Mouse (Mus musculus) liver, adult 2 months (tissue): ENCODE results near the gene Rrp7a. TPM values are rescaled to one million over a fixed set of nuclear protein-coding genes. Genes with fewer than 3 reads are reported as not detected.

Source experiments
- DNase-seq: peaks from one replicate; pipeline ENCODE4 v3.0.0-alpha.2; 2011; ENCODE audit warnings: low read depth, low spot score; ENCODE audit errors: extremely low read depth
- H3K27ac ChIP-seq: fragments of 200-500 bp; replicated peaks from 2 replicates; pipeline ENCODE4 v1.5.1; 2012; ENCODE audit warnings: low read depth, mild to moderate bottlenecking, control low read depth, inconsistent platforms, low read length; ENCODE audit not compliant: insufficient read depth
- H3K27me3 ChIP-seq: fragments of 200-500 bp; 2 replicates; pipeline ENCODE4 v1.6.1; 2012; ENCODE audit warnings: mild to moderate bottlenecking, moderate library complexity, low read length, inconsistent platforms; ENCODE audit not compliant: control insufficient read depth, insufficient read depth
- H3K36me3 ChIP-seq: fragments of 200-500 bp; 2 replicates; pipeline ENCODE4 v1.6.1; 2012; ENCODE audit warnings: low read length, inconsistent platforms; ENCODE audit not compliant: control insufficient read depth, insufficient read depth
- H3K4me1 ChIP-seq: fragments of 200-500 bp; 2 replicates; pipeline ENCODE4 v1.6.1; 2011; ENCODE audit warnings: low read length; ENCODE audit not compliant: control insufficient read depth, insufficient read depth
- H3K4me3 ChIP-seq: fragments of 200-500 bp; 2 replicates; pipeline ENCODE4 v1.5.1; 2011; ENCODE audit warnings: low read depth, mild to moderate bottlenecking, control low read depth, low read length, moderate library complexity; ENCODE audit not compliant: insufficient read depth
- H3K79me2 ChIP-seq: fragments of 200-500 bp; 2 replicates; pipeline ENCODE4 v1.6.1; 2012; ENCODE audit warnings: inconsistent platforms, mild to moderate bottlenecking, low read length, moderate library complexity; ENCODE audit not compliant: control insufficient read depth, insufficient read depth
- H3K9ac ChIP-seq: fragments of 200-500 bp; 2 replicates; pipeline ENCODE4 v1.6.1; 2012; ENCODE audit warnings: low read depth, mild to moderate bottlenecking, control low read depth, inconsistent platforms, low read length
- CTCF ChIP-seq: fragments of 200-500 bp; IDR thresholded peaks from 2 replicates; pipeline ENCODE4 v1.5.1; 2011; ENCODE audit warnings: low read depth, low read length, control low read depth
- POLR2A ChIP-seq: fragments of 200-500 bp; IDR thresholded peaks from 2 replicates; pipeline ENCODE4 v1.6.1; 2011; ENCODE audit warnings: low read length, control low read depth; ENCODE audit not compliant: insufficient read depth; ENCODE audit errors: extremely low read depth
- WGBS: fragments of 180-500 bp; shearing (Covaris S2); methylation state at CpG from one replicate; pipeline ENCODE4 v1.1.7; 2018; 5-methylcytosine and 5-hydroxymethylcytosine counted together
- polyA plus RNA-seq: library from polyadenylated mRNA; depleted of rRNA; stranded (reverse); fragments of >200 nt; gene quantifications from 2 replicates; pipeline ENCODE4 v1.2.3, GENCODE M21; 2012
- total RNA-seq: library from RNA; depleted of rRNA; stranded (reverse); fragments of >200 nt; gene quantifications from 2 replicates; pipeline ENCODE4 v1.2.3, GENCODE M21; 2014

Gene Rrp7a
- total and polyA plus RNA-seq, 2 experiments: 9.1 to 44.1 TPM

- peaks cover 44% of the 10 kb centered on the region for H3K79me2 ChIP-seq
- peaks cover 8% of the 10 kb centered on the region; the same call in 1 of the 2 replicates for H3K36me3 ChIP-seq
- H3K4me3 ChIP-seq: peak overlapping the region; percentile 98
- under 1% methylated on average over 35 of the region's 41 CpGs for WGBS
- peak overlapping the region; percentile 99 for H3K9ac ChIP-seq
- peaks cover 10% of the 10 kb centered on the region for H3K4me1 ChIP-seq
- peak overlapping the region; percentile 97 for H3K27ac ChIP-seq
- DNase-seq: no peak
- H3K27me3 ChIP-seq: no peaks in the 10 kb centered on the region
- no peak for TF ChIP-seq POLR2A
- no peak for TF ChIP-seq CTCF
Observed at GRCm38 (mm10) chr15:83148801-83149195, 26.2 kb upstream of the Rrp7a start.

GRCm38 (mm10) chr15:83148395-83148794 is 25.8 kb upstream of the Rrp7a start:
- no peak for TF ChIP-seq POLR2A
- no peak for TF ChIP-seq CTCF
- Histone ChIP-seq H3K79me2 (peaks cover 46% of the 10 kb centered on the region), H3K4me3 (peak overlapping the region; percentile 98), H3K9ac (peak overlapping the region; percentile 99), H3K27ac (peak overlapping the region; percentile 97), H3K27me3 (no peaks in the 10 kb centered on the region), H3K36me3 (peaks cover 4% of the 10 kb centered on the region; the same call in 1 of the 2 replicates), H3K4me1 (peaks cover 10% of the 10 kb centered on the region)
- 2% methylated on average over 21 of the region's 21 CpGs for WGBS
- DNase-seq: no peak

DNA sequence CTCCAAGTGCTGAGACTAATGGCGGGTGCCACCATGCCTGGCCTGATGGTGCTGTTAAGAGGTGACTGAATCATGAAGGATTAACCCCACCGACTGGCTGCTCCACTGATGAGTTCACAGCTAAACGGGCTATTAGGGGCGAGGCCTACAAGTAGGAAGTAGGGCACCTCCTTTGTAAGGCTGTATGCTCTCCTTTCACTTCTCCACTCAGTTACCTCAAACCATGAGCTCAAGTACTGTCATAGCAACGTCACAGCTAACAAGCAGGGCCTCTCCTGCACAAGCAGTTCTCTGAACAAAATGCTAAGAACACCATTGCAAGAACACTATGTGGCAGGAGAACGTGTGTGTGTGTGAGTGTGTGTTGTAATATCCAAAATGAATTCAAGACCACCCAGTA is 22.9 kb upstream of the Rrp7a start:
- DNase-seq: no peak
- Histone ChIP-seq H3K4me3 (no peak overlapping the region), H3K27me3 (no peaks in the 10 kb centered on the region), H3K79me2 (peaks cover 72% of the 10 kb centered on the region), H3K27ac (no peak overlapping the region), H3K36me3 (peaks cover 3% of the 10 kb centered on the region; the same call in 1 of the 2 replicates), H3K4me1 (peaks cover 10% of the 10 kb centered on the region), H3K9ac (no peak overlapping the region)
- 84% methylated on average over 6 of the region's 6 CpGs for WGBS
- no peak for TF ChIP-seq POLR2A
- TF ChIP-seq CTCF: no peak

GRCm38 (mm10) chr15:83142861-83143260 is 20.3 kb upstream of the Rrp7a start:
- Histone ChIP-seq H3K36me3 (peaks cover 3% of the 10 kb centered on the region; the same call in 1 of the 2 replicates), H3K4me1 (peaks cover 4% of the 10 kb centered on the region), H3K27me3 (no peaks in the 10 kb centered on the region), H3K9ac (no peak overlapping the region), H3K4me3 (no peak overlapping the region), H3K79me2 (peaks cover 65% of the 10 kb centered on the region), H3K27ac (no peak overlapping the region)
- TF ChIP-seq CTCF: no peak
- TF ChIP-seq POLR2A: no peak
- 58% methylated on average over 5 of the region's 5 CpGs for WGBS
- DNase-seq: no peak

GRCm38 (mm10) chr15:83135654-83136053 is 13.1 kb upstream of the Rrp7a start:
- Histone ChIP-seq H3K9ac (no peak overlapping the region), H3K79me2 (peaks cover 4% of the 10 kb centered on the region), H3K27me3 (no peaks in the 10 kb centered on the region), H3K4me3 (no peak overlapping the region), H3K4me1 (no peaks in the 10 kb centered on the region), H3K27ac (no peak overlapping the region), H3K36me3 (peaks cover 29% of the 10 kb centered on the region)
- WGBS: 76% methylated on average over 2 of the region's 2 CpGs
- TF ChIP-seq CTCF: no peak
- no peak for TF ChIP-seq POLR2A
- no peak for DNase-seq

DNA sequence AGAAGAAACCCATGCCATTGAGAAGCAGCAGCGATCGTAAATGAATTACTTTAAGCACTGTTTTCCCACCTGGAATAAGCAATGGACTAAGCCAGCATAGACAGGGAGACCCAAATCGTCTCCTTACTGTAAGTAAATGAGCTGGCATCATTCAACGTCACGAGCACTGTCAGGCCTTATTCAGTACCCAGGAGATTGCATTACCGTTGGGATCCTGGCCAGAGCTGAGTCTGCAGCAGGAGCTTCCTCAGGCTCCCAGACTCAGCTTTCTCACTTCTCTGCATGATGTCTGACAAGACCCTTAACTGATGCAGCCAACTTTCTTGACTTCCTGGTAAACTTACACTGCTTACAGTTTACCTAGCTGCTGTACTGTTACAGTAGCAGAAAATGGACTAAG is 12.1 kb upstream of the Rrp7a start:
- 70% methylated on average over 6 of the region's 6 CpGs for WGBS
- Histone ChIP-seq H3K79me2 (no peaks in the 10 kb centered on the region; the same call in 1 of the 2 replicates), H3K4me1 (no peaks in the 10 kb centered on the region), H3K27ac (no peak overlapping the region), H3K27me3 (no peaks in the 10 kb centered on the region), H3K36me3 (peaks cover 38% of the 10 kb centered on the region), H3K9ac (no peak overlapping the region), H3K4me3 (no peak overlapping the region)
- TF ChIP-seq POLR2A (no peak), CTCF (no peak)
- DNase-seq: no peak
